Mouse (Mus musculus) heart, postnatal 10 days (tissue): Measurements from ENCODE around the gene Tmem59l. TPM values are rescaled to one million over a fixed set of nuclear protein-coding genes. Genes with fewer than 3 reads are reported as not detected.
"Not testable (repeated sequence)": the region's sequence is repeated elsewhere in the genome, so short reads cannot be mapped to it uniquely, and the experiment has no call there.

ENCODE experiments used
- DNase-seq, 2 experiments: peaks; one replicate each; pipeline ENCODE4 v3.0.0; 2021
- intact Hi-C: fragments of 180-260 bp; cut with DNase I; formaldehyde crosslinking; loops from one replicate; pipeline ENCODE4 v1.15.1; 2025
- total RNA-seq, 2 experiments: library from RNA; stranded (reverse); gene quantifications; 2 replicates each; pipeline ENCODE4 v1.2.3; 2021

The Tmem59l gene
- total RNA-seq: not detected

GRCm38 (mm10) chr8:70486941-70487520, at the start of gene Tmem59l:
Gene Tmem59l (minus strand): TSS chr8:70487358.
- peak in 1 of 2 experiments; percentile 7 for DNase-seq
- intact Hi-C loops: no loop called here

GRCm38 (mm10) chr8:70535701-70536100, 48.5 kb upstream of the Tmem59l start:
- intact Hi-C loops: no loop called here
- no peak for DNase-seq

GRCm38 (mm10) chr8:70535221-70535620, 48.1 kb upstream of the Tmem59l start:
- DNase-seq: no peak
- intact Hi-C loops: no loop called here

GRCm38 (mm10) chr8:70534281-70534680, 47.1 kb upstream of the Tmem59l start:
- DNase-seq: no peak
- intact Hi-C loops: no loop called here

GRCm38 (mm10) chr8:70530314-70530713, 43.2 kb upstream of the Tmem59l start:
- intact Hi-C loops: no loop called here
- DNase-seq: no peak

- DNase-seq: no peak
- intact Hi-C loops: no loop called here
Measured at GRCm38 (mm10) chr8:70529741-70530161, 42.6 kb upstream of the Tmem59l start.

GRCm38 (mm10) chr8:70529299-70529698, 42.1 kb upstream of the Tmem59l start:
- intact Hi-C loops: no loop called here
- no peak for DNase-seq

- no peak for DNase-seq
- intact Hi-C loops: no loop called here
Measured at GRCm38 (mm10) chr8:70528182-70528797, 41.1 kb upstream of the Tmem59l start.

- intact Hi-C loops: no loop called here
- peak; percentile 99 for DNase-seq
Measured at GRCm38 (mm10) chr8:70527512-70528181, 40.5 kb upstream of the Tmem59l start, which contains the start of the genes Fkbp8 and Kxd1. Gene Fkbp8 (plus strand): TSS chr8:70527724. Gene Kxd1 (minus strand): TSS chr8:70527956.

GRCm38 (mm10) chr8:70527111-70527511, 40.0 kb upstream of the Tmem59l start:
- intact Hi-C loops: no loop called here
- no peak for DNase-seq

- intact Hi-C loops: loop anchor here (5.0 kb wide), 1 partner anchor 65 kb away; no protein-coding TSS in a partner anchor
- DNase-seq: peak; percentile 97
Measured at GRCm38 (mm10) chr8:70522592-70523403, 35.6 kb upstream of the Tmem59l start.

- no peak for DNase-seq
- intact Hi-C loops: loop anchor here (5.0 kb wide), 1 partner anchor 68 kb away; no protein-coding TSS in a partner anchor
Measured at GRCm38 (mm10) chr8:70519606-70520005, 32.4 kb upstream of the Tmem59l start.

GRCm38 (mm10) chr8:70519043-70519442, 31.9 kb upstream of the Tmem59l start:
- intact Hi-C loops: no loop called here
- no peak for DNase-seq

- no peak for DNase-seq
- intact Hi-C loops: no loop called here
Measured at GRCm38 (mm10) chr8:70517940-70518643, 30.9 kb upstream of the Tmem59l start.

- intact Hi-C loops: no loop called here
- no peak for DNase-seq
Measured at GRCm38 (mm10) chr8:70513441-70513840, 26.3 kb upstream of the Tmem59l start.

GRCm38 (mm10) chr8:70512253-70512903, 25.2 kb upstream of the Tmem59l start:
- intact Hi-C loops: no loop called here

GRCm38 (mm10) chr8:70511770-70512169, 24.6 kb upstream of the Tmem59l start:
- intact Hi-C loops: no loop called here

More at GRCm38 (mm10) chr8:70512253-70512903, 25.2 kb upstream of the Tmem59l start:
- no peak for DNase-seq

GRCm38 (mm10) chr8:70511174-70511573, 24.0 kb upstream of the Tmem59l start:
- not testable (repeated sequence) for DNase-seq

More at GRCm38 (mm10) chr8:70511770-70512169, 24.6 kb upstream of the Tmem59l start:
- no peak for DNase-seq

GRCm38 (mm10) chr8:70510228-70510915, 23.2 kb upstream of the Tmem59l start, which contains the start of gene Uba52:
Gene Uba52 (minus strand): TSS chr8:70510801.
- intact Hi-C loops: no loop called here
- peak; percentile 98 for DNase-seq

More at GRCm38 (mm10) chr8:70511174-70511573, 24.0 kb upstream of the Tmem59l start:
- intact Hi-C loops: not testable (repeated sequence)
